Mouse (Mus musculus): ENCODE results near the gene Acvr2a. TPM values are rescaled to one million over a fixed set of nuclear protein-coding genes. Genes with fewer than 3 reads are reported as not detected.

Acvr2a gene
- total and polyA plus RNA-seq, 3 experiments: 3.4 to 15.6 (median 14.8) TPM

DNA sequence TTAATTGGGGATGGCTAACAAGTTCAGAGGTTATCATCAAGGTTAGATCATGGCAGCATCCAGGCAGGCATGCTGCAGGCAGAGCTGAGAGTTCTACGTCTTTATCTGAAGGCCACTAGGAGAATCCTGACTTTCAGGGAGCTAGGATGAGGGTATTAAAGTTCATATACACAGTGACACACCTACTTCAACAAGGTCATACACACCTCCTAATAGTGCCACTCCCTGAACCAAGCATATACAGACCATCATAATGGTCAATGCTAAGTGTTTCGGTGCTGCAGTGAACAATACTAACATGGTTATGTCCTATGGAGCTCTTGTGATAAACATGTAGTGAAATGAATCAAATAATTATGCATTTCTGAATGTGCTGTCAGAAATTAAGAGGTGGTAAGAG is 12.0 kb downstream of the Acvr2a start:
- no peak for DNase-seq
- Histone ChIP-seq H3K9ac (ENCODE audit: low read depth, low read length) (no peak overlapping the region), H3K27me3 (ENCODE audit: control insufficient read depth, insufficient read depth, low read length) (no peaks in the 10 kb centered on the region), H3K79me2 (replicated peaks; ENCODE audit: control insufficient read depth, insufficient read depth, low read length) (peaks cover 2% of the 10 kb centered on the region), H3K4me1 (ENCODE audit: control insufficient read depth, insufficient read depth, low read length) (peaks cover 10% of the 10 kb centered on the region), H3K4me3 (no peak overlapping the region), H3K27ac (no peak overlapping the region), H3K36me3 (ENCODE audit: control insufficient read depth, insufficient read depth, low read length) (peaks cover 24% of the 10 kb centered on the region)
- intact Hi-C loops (cut with DNase I): no loop called here
- 81% methylated on average over 2 of the region's 2 CpGs for WGBS
- TF ChIP-seq EP300 (IDR thresholded peaks at IDR 0.05; ENCODE audit: insufficient read depth, low read depth, low read length): no peak
- no peak for TF ChIP-seq CTCF (IDR thresholded peaks at IDR 0.05)
- no peak for TF ChIP-seq POLR2A (IDR thresholded peaks at IDR 0.05; ENCODE audit: insufficient read depth, low read depth, low read length)

DNA sequence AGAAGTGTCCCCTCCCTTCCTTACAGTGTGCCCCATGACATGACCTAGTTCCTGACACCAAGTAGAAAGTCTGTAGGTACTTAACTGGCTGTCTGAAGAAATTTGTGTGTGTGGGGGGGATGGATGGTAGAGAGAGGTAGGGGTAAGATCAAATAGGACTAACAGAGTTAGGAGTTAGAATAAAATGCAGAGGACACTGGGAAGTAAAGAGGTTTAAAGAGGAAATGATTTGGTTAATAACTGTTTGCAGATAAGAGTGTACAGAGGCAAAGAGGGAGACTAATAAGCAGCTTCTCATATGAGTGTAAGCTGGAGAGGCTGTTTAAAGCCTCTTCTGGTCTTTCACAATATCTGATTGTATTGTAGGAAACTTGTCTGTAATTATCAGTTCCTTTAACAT is 12.5 kb downstream of the Acvr2a start:
- Histone ChIP-seq H3K36me3 (ENCODE audit: control insufficient read depth, insufficient read depth, low read length) (peaks cover 24% of the 10 kb centered on the region), H3K9ac (ENCODE audit: low read depth, low read length) (no peak overlapping the region), H3K79me2 (replicated peaks; ENCODE audit: control insufficient read depth, insufficient read depth, low read length) (peaks cover 2% of the 10 kb centered on the region), H3K4me3 (no peak overlapping the region), H3K27ac (no peak overlapping the region), H3K27me3 (ENCODE audit: control insufficient read depth, insufficient read depth, low read length) (no peaks in the 10 kb centered on the region), H3K4me1 (ENCODE audit: control insufficient read depth, insufficient read depth, low read length) (peaks cover 10% of the 10 kb centered on the region)
- no peak for TF ChIP-seq POLR2A (IDR thresholded peaks at IDR 0.05; ENCODE audit: insufficient read depth, low read depth, low read length)
- TF ChIP-seq EP300 (IDR thresholded peaks at IDR 0.05; ENCODE audit: insufficient read depth, low read depth, low read length): no peak
- TF ChIP-seq CTCF (IDR thresholded peaks at IDR 0.05): no peak
- intact Hi-C loops (cut with DNase I): no loop called here
- no peak for DNase-seq

DNA sequence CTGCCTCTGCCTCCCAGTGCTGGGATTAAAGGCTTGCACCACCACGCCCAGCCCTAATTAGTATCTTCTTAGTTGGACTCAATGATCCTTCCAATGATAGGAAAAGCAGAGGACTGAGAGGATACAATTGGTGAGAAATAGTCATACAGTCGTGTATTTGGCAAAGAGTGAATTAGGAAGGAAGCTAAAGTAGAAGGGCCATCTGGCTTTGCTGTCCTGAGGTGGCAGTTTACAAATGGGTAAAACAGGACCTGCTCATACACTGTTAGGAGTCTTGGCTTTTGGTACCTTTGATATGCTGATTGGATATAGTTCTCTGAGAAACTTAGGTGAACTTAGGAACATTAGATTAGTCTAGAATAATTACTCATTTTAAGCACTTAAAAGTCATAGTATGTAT is 16.6 kb downstream of the Acvr2a start:
- peaks cover 29% of the 10 kb centered on the region for H3K36me3 ChIP-seq (ENCODE audit: control insufficient read depth, insufficient read depth, low read length)
- no peak overlapping the region for H3K9ac ChIP-seq (ENCODE audit: low read depth, low read length)
- no peak overlapping the region for H3K4me3 ChIP-seq
- no peaks in the 10 kb centered on the region for H3K27me3 ChIP-seq (ENCODE audit: control insufficient read depth, insufficient read depth, low read length)
- 62% methylated on average over 2 of the region's 2 CpGs for WGBS
- H3K4me1 ChIP-seq (ENCODE audit: control insufficient read depth, insufficient read depth, low read length): peaks cover 11% of the 10 kb centered on the region
- peaks cover 2% of the 10 kb centered on the region for H3K79me2 ChIP-seq (replicated peaks; ENCODE audit: control insufficient read depth, insufficient read depth, low read length)
- intact Hi-C loops (cut with DNase I): no loop called here
- H3K27ac ChIP-seq: no peak overlapping the region
- no peak for DNase-seq
- TF ChIP-seq POLR2A (IDR thresholded peaks at IDR 0.05; ENCODE audit: insufficient read depth, low read depth, low read length): no peak
- no peak for TF ChIP-seq EP300 (IDR thresholded peaks at IDR 0.05; ENCODE audit: insufficient read depth, low read depth, low read length)
- no peak for TF ChIP-seq CTCF (IDR thresholded peaks at IDR 0.05)

DNA sequence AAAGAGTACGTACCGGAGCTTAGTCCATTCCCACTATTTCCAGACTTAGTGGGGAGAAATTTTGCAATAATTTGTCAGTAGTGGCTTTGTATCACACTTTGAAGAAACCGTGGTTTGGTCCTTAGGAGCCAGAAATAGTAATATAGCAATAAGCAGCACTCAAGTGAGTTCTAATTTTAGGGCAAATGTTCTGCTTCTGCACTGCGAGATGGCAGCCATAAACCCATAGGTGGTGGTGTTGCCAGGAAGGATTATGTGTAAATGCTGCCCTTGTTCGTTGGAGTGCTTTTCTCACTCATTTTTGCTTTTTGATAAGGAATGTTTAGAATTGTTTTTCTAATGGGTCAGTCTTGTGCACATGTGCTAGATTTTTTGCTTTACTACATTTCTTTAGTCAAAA is 18.4 kb downstream of the Acvr2a start:
- WGBS: 54% methylated on average over 5 of the region's 5 CpGs
- no peak overlapping the region for H3K27ac ChIP-seq

DNA sequence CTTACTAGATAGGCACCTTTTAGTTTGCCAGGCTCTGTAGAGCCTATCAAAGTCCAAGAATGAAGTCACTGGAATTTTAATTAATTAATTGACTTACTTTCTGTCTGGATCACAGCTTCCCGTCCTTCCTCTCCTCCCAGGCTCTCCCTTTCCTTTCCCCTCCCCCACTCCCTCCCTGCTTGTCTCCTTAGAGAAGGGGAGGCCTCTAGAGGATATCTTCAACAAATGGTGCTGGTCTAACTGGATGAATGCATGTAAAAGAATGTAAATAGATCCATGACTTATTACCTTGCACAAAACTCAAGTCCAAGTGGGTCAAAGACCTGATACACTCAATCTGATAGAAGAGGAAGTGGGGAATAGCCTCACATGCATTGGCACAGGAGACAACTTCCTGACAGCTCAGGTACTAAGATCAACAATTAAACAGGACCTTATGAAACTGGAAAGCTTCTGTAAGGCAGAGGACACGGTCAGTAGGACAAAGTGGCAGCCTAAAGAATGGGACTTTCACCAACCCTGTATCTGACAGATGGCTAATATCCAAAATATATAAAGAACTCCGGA is 20.1 kb downstream of the Acvr2a start:
- no peak overlapping the region for H3K9ac ChIP-seq (ENCODE audit: low read depth, low read length)
- WGBS: 41% methylated on average over 3 of the region's 3 CpGs
- intact Hi-C loops (cut with DNase I): no loop called here
- no peaks in the 10 kb centered on the region for H3K79me2 ChIP-seq (replicated peaks; ENCODE audit: control insufficient read depth, insufficient read depth, low read length)
- no peaks in the 10 kb centered on the region for H3K27me3 ChIP-seq (ENCODE audit: control insufficient read depth, insufficient read depth, low read length)
- DNase-seq: no peak
- H3K4me1 ChIP-seq (ENCODE audit: control insufficient read depth, insufficient read depth, low read length): peaks cover 5% of the 10 kb centered on the region
- H3K4me3 ChIP-seq: no peak overlapping the region
- TF ChIP-seq POLR2A (IDR thresholded peaks at IDR 0.05; ENCODE audit: insufficient read depth, low read depth, low read length) (no peak), EP300 (IDR thresholded peaks at IDR 0.05; ENCODE audit: insufficient read depth, low read depth, low read length) (no peak), CTCF (IDR thresholded peaks at IDR 0.05) (no peak)
- no peak overlapping the region for H3K27ac ChIP-seq
- peaks cover 16% of the 10 kb centered on the region; the same call in 1 of the 2 replicates for H3K36me3 ChIP-seq (ENCODE audit: control insufficient read depth, insufficient read depth, low read length)

More for the DNA sequence above, 18.4 kb downstream of the Acvr2a start:
- Histone ChIP-seq H3K4me3 (no peak overlapping the region), H3K4me1 (ENCODE audit: control insufficient read depth, insufficient read depth, low read length) (peaks cover 5% of the 10 kb centered on the region), H3K9ac (ENCODE audit: low read depth, low read length) (no peak overlapping the region), H3K27me3 (ENCODE audit: control insufficient read depth, insufficient read depth, low read length) (no peaks in the 10 kb centered on the region), H3K79me2 (replicated peaks; ENCODE audit: control insufficient read depth, insufficient read depth, low read length) (no peaks in the 10 kb centered on the region), H3K36me3 (ENCODE audit: control insufficient read depth, insufficient read depth, low read length) (peaks cover 19% of the 10 kb centered on the region; the same call in 1 of the 2 replicates)
- DNase-seq: no peak
- TF ChIP-seq POLR2A (IDR thresholded peaks at IDR 0.05; ENCODE audit: insufficient read depth, low read depth, low read length) (no peak), EP300 (IDR thresholded peaks at IDR 0.05; ENCODE audit: insufficient read depth, low read depth, low read length) (no peak), CTCF (IDR thresholded peaks at IDR 0.05) (no peak)
- intact Hi-C loops (cut with DNase I): no loop called here

DNA sequence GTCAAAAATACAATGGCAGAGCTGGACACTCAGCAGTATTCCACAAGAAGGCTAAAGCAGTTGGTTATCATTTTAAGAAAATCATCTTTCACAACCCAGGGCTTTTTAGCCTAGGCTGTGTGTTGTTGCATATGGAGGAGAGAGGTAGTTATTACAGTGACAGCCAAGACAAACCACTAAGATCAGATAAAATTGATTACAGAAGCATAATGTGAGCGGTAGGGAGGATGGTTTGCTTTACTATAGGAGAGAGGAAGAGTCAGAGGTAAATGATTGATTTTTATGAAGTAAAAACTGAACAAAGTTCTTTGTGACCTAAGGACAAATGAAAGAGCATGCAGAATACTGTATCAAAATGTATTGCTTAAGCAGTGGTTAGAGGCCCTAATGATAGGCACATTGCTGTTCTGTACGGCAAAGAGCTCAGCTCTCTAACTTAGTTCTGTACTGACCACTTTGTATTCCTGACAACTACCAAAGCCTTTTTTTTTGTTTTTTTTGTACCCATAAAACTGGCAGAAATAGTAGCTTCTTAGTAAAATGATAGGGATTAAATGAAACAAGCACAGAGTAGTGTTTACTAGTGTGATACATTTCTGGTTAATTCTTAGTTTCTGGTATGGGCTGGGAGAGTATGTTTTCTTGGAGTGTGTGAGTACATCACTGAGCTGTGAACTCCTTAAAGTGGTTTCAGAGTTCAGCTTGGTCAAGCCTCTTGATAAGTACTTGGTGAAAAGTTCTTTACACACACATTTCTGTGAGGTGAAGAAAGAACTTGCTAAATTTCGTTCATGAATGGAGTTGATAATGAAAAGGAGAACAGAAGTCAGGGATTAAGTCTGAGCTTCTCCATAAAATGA is 27.9 kb downstream of the Acvr2a start:
- WGBS: 69% methylated on average over 3 of the region's 3 CpGs

More for the DNA sequence above, 27.9 kb downstream of the Acvr2a start:
- no peak overlapping the region for H3K4me3 ChIP-seq
- intact Hi-C loops (cut with DNase I): no loop called here
- DNase-seq: no peak
- no peaks in the 10 kb centered on the region for H3K36me3 ChIP-seq (ENCODE audit: control insufficient read depth, insufficient read depth, low read length)
- no peaks in the 10 kb centered on the region for H3K27me3 ChIP-seq (ENCODE audit: control insufficient read depth, insufficient read depth, low read length)
- H3K9ac ChIP-seq (ENCODE audit: low read depth, low read length): no peak overlapping the region
- H3K4me1 ChIP-seq (ENCODE audit: control insufficient read depth, insufficient read depth, low read length): peaks cover 2% of the 10 kb centered on the region
- no peak overlapping the region for H3K27ac ChIP-seq
- H3K79me2 ChIP-seq (replicated peaks; ENCODE audit: control insufficient read depth, insufficient read depth, low read length): peaks cover 2% of the 10 kb centered on the region; the same call in 1 of the 2 replicates
- TF ChIP-seq EP300 (IDR thresholded peaks at IDR 0.05; ENCODE audit: insufficient read depth, low read depth, low read length): no peak
- TF ChIP-seq POLR2A (IDR thresholded peaks at IDR 0.05; ENCODE audit: insufficient read depth, low read depth, low read length): no peak
- TF ChIP-seq CTCF (IDR thresholded peaks at IDR 0.05): no peak

All from heart, adult 2 months (tissue).